Mouse (Mus musculus): ENCODE results near the gene Olfr495. TPM values are rescaled to one million over a fixed set of nuclear protein-coding genes. Genes with fewer than 3 reads are reported as not detected.

Gene Olfr495
- not detected for total RNA-seq (2023)

DNA sequence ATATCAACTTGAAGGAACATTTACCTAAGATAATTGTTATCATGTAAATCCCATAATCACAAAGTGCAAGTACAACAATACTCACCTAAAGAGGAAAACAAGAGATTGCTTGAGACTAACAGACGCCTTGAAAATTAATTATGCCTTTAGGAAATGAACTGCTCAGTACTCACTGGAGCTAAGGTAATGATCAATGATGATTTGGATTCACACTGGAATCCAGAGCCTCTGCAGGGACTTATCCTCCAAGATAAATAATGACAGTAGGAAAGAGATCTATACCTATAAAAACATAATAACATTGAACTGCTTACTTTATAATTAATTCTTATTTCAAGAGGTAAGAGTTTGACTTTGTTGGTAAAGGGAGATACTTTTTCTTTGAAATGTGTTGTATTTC is at the start of gene Olfr495:
TSS of gene Olfr495 (plus strand) at position 301 of the 400 bp plus-strand sequence.

DNA sequence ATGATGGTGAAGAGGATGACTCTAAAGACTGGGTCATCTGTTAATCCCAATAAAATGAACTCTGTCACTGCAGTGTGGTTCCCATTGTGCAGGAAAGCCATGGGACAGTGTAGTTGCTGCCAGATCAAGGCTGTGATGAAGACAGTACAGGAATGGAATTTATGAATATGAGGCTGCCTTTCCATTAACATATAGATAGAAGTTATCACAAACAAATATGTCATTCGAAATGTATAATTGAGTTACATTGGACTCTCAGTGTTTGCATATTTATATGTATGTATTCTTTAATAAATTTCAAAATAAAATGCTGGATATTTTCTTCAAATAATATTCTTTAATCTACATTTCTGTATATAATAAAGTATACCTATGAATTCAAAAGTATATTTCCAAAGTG is 46.1 kb upstream of the Olfr495 start, which contains the start of gene Olfr493:
TSS of gene Olfr493 (minus strand) at position 101 of the 400 bp plus-strand sequence.

DNA sequence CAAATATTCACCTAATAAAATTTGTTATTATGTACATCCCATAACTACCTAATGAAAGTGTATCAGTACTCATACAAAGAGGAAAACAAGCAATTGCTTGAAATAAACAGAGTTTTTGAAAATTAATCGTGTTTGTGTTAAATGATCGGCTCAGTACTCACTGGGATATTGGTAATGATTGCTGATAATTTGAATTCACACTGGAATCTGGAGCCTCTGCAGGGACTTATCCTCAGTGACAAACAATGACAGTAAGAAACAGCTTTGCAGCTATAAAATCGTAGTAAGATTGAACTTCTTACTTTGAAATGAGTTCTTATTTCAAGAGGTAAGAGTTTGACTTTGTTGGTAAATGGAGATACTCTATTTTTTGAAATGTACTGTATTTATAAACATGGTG is 27.9 kb upstream of the Olfr495 start, which contains the start of gene Olfr494:
TSS of gene Olfr494 (plus strand) at position 301 of the 400 bp plus-strand sequence.

DNA sequence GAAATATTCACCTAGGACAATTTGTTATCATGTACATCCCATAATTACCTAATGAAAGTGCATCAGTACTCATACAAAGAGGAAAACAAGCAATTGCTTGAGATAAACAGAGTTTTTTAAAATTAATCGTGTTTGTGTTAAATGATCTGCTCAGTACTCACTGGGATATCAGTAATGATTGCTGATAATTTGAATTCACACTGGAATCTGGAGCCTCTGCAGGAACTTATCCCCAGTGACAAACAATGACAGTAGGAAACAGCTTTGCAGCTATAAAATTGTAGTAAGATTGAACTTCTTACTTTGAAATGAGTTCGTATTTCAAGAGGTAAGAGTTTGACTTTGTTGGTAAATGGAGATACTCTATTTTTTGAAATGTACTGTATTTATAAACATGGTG is 27.2 kb downstream of the Olfr495 start, which contains the start of gene Olfr497:
TSS of gene Olfr497 (plus strand) at position 301 of the 400 bp plus-strand sequence.

Other genes starting within 250 kb of the Olfr495 start
- not detected for gene Olfr485, start 233.3 kb upstream of the Olfr495 start, total RNA-seq (2023)
- gene Olfr486, start 220.4 kb upstream of the Olfr495 start, total RNA-seq (2023): not detected
- gene Olfr487, start 178.5 kb upstream of the Olfr495 start, total RNA-seq (2023): not detected
- not detected for gene Olfr488, start 134.8 kb upstream of the Olfr495 start, total RNA-seq (2023)
- not detected for gene Olfr490, start 104.2 kb upstream of the Olfr495 start, total RNA-seq (2023)
- not detected for gene Olfr491, start 79.7 kb upstream of the Olfr495 start, total RNA-seq (2023)
- gene Olfr492, start 69.5 kb upstream of the Olfr495 start, total RNA-seq (2023): not detected
- gene Olfr493, start 46.2 kb upstream of the Olfr495 start, total RNA-seq (2023): not detected
- not detected for gene Olfr494, start 27.8 kb upstream of the Olfr495 start, total RNA-seq (2023)
- gene Olfr497, start 27.3 kb downstream of the Olfr495 start, total RNA-seq (2023): not detected
- gene Olfr498, start 72.2 kb downstream of the Olfr495 start, total RNA-seq (2023): not detected
- not detected for gene Olfr502, start 131.9 kb downstream of the Olfr495 start, total RNA-seq (2023)
- not detected for gene Olfr503, start 151.4 kb downstream of the Olfr495 start, total RNA-seq (2023)
- gene Olfr504, start 172.6 kb downstream of the Olfr495 start, total RNA-seq (2023): not detected
- not detected for gene Olfr506, start 217.6 kb downstream of the Olfr495 start, total RNA-seq (2023)
- not detected for gene Olfr507, start 228.6 kb downstream of the Olfr495 start, total RNA-seq (2023)
- not detected for gene Olfr508, start 236.8 kb downstream of the Olfr495 start, total RNA-seq (2023)